Mouse (Mus musculus) kidney, adult 8-10 months (tissue): ENCODE measurements around the gene Lrrn1.

Experiments
- DNase-seq, 2 experiments: peaks; one replicate each; pipeline ENCODE4 v3.0.0; 2022

The Lrrn1 gene

DNA sequence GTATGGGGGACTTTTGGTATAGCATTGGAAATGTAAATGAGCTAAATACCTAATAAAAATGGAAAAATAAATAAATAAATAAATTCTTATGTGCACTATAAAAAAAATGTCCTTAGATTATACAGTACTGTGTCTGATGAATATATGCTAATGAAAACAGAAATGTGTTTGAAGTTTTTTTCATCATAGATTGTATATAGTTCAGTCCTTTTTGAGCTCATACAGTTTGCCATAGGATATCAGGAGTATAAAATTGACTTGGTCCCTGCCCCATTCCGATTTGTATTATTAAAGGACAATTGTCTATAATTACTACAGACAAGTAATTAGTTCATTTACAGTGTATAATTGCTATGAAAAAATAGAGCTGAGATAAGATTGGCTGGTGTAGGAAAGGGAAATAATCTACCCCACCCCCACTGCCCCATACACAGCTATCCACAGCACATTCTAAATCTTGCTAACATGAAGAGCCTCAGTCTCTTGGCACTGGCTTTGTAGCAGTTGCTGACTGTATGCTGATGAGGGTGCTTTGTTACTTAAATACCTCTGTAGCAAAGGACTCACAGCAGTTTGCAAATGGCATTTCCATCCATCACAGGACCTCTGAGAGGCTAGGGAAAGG is 54.3 kb downstream of the Lrrn1 start:
- no peak for DNase-seq

DNA sequence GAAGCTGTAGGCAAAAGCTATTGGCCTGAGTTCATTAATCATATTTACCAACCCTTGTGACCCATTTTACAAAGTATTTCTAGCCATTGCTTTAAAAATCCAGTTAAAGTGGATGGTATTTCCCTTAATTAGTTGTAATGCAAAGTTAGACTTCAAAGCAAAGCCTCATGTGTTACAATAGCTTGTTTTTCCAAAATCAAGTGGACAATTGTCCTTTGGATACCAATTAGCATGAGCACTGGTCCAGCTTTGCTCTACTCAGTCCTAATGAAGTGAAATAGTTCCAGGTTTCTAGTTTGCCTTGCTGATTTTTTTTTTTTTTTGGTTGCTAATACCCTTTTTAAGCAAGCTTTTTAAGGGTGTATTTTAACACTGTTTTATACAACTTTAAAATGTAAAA is 75.6 kb downstream of the Lrrn1 start:
- DNase-seq, result no peak

GRCm38 (mm10) chr6:107614288-107614687 is 84.7 kb downstream of the Lrrn1 start:
- DNase-seq, result no peak
